Mouse (Mus musculus) bone marrow, adult 2 months (tissue): Measurements from ENCODE around the gene Apaf1.

ENCODE experiments used
- CTCF ChIP-seq: fragments of 200-500 bp; IDR thresholded peaks from 2 replicates; pipeline ENCODE4 v1.5.1; 2011; ENCODE audit warnings: low read length, control low read depth; ENCODE audit not compliant: control insufficient read depth, insufficient read depth
- POLR2A ChIP-seq: fragments of 200-500 bp; IDR thresholded peaks from 2 replicates; pipeline ENCODE4 v1.6.1; 2011; ENCODE audit warnings: low read depth, mild to moderate bottlenecking, control low read depth, low read length, borderline replicate concordance; ENCODE audit not compliant: control insufficient read depth

GRCm38 (mm10) chr10:90964511-90964910, 118.1 kb downstream of the Apaf1 start:
- TF ChIP-seq CTCF, result no peak
- TF ChIP-seq POLR2A, result no peak
